Mouse (Mus musculus) CD4-positive helper T cell, adult 2 months (primary cell): ENCODE results near the gene Cacna1a.

Experiments used
- DNase-seq: peaks from one replicate; pipeline ENCODE4 v3.0.0-alpha.2; 2012; ENCODE audit warnings: low read depth, missing footprints, low spot score

Gene Cacna1a

DNA sequence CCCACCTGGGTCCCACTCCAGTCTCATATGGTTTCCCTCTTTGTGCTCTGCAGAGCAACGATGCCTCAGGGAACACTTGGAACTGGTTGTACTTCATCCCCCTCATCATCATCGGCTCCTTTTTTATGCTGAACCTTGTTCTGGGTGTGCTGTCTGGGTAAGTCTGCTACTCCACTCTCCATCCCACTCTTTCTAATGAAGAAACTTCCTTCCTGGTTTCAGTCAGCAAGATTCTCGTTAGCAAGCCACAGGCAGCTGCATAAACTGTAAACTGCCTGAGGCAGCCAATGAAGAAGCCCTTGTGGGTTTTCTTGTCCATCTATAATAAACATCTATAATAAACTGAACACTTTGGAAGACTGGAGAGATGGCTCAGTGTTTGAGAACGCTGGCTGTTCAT, 145.1 kb downstream of the Cacna1a start:
- DNase-seq: no peak

DNA sequence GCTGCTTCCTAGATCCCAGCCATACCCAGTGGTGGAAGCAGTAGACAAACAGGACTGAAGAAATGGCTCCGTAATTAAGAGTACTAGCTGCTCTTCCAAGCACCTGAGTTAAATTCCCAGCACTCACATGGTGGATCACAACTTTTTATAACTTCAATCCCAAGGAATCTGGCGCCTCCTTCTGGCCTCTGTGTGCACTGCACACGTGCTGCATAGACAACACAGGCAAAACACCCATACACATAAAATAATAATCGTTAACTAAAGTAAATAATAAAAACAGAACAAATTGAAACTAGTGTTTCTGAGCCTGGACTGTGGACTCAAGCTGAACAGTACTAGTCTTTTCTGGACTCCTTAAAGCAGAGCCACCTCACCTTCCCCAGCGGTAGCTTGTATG, 148.7 kb downstream of the Cacna1a start:
- no peak for DNase-seq

DNA sequence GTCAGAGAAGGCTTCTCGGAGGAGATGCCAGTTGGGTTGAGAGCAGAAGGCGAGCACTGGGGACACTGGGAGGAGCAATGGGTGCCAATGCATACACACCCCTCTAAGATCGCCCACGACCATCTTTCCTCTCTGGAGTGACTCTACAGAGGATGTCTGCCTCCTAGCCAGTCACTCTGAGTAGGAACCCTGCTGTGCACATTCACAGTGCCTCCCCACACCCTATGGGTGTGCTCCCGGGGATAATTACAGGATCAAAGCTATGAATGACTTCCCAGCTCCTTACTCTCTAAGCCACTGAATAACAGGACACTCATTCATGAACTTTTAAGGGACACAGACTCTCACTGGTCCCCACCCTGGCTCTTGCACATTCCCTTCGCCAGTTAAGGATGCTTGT, 151.1 kb downstream of the Cacna1a start:
- DNase-seq: no peak

DNA sequence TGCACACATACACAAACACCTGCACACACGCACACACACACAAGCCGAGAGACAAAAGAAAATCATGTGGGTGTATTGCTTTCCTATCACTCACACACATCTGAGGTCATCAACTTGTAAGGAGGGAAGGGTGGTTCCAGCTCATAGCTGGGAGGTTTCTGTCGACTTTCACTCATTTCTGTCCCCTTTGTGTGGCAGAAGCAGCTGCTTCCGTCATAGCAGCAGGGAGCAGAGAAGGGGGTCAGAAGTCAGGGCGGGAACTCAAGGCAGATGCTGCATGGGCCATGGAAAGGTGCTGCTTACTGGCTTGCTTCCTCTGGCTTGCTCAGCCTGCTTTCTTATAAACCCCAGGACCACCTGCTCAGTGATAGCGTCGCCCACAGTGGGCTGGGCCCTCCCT, 154.2 kb downstream of the Cacna1a start:
- DNase-seq: no peak

DNA sequence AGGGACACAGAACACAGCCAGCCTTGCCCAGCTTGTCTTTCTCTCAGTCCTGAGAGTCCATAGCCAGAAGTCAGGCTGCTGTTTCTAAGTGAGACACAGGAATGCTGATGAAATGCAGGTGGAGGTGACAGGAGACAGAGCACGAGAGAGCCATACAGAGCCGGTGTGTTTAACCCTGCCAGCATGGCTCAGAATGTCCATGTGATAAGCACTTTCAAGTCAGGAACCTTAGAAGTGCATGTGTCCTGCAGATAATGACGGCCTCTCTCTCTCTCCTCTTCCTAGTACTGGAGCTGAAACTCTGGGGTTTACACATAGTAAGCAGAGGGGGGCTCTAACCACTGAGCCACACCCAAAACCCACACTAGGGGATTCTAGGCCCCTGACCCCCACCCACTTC, 157.3 kb downstream of the Cacna1a start:
- no peak for DNase-seq

DNA sequence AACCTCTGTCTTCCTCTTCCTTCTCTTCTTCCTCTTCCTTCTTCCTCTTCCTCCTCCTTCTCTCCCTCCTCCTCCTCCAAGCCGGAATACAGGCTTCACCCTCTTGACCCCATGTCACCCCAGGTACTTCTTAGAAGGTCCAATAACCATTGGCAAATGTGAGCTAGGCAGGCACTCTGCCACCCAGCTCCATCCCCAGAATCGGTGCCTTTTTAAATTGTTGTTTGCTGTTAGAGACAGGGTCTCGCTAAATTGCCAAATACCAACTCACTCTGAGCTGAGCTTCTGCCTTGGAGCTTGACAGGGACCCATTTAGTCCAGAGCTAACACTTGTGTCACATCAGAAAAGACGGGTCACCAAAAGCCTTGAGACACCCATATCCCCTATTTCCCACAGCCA, 164.2 kb downstream of the Cacna1a start:
- DNase-seq: no peak

DNA sequence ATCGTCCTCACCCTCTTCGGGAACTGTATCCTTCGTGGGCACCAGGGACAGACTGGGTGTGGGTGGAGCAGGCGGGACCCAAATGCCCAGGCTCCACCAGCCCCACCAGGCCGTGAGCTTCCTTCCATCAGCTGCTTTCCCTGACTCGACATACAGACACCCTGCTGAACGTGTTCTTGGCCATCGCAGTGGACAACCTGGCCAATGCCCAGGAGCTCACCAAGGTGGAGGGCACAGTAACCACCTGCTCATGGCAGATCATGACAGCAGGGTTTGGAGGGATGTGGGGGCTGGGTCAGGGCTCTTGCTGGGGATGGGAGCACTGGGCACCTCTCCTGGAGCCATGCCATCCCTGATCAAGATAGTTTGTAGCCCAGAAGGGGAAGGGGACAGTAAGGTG, 164.9 kb downstream of the Cacna1a start:
- DNase-seq: no peak

DNA sequence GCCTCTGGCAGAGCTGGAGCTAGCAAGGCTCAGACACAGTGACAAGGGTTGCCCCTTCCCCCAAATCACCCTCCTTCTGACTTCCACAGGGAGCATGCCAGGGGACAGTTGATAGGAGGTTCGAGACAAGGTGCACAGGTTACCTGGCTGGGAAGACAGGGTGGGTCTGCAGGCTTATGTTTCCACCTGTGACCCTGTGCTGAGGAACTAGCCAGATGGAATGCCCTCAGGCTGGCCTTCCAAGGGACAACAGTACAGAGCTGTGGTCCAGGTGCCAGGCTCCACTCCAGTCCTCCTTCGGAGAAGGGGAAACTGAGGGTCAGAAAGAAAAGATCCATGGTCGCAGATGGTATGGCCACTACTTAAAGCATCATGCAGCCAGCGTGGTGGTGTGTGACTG, 165.4 kb downstream of the Cacna1a start:
- DNase-seq: no peak

DNA sequence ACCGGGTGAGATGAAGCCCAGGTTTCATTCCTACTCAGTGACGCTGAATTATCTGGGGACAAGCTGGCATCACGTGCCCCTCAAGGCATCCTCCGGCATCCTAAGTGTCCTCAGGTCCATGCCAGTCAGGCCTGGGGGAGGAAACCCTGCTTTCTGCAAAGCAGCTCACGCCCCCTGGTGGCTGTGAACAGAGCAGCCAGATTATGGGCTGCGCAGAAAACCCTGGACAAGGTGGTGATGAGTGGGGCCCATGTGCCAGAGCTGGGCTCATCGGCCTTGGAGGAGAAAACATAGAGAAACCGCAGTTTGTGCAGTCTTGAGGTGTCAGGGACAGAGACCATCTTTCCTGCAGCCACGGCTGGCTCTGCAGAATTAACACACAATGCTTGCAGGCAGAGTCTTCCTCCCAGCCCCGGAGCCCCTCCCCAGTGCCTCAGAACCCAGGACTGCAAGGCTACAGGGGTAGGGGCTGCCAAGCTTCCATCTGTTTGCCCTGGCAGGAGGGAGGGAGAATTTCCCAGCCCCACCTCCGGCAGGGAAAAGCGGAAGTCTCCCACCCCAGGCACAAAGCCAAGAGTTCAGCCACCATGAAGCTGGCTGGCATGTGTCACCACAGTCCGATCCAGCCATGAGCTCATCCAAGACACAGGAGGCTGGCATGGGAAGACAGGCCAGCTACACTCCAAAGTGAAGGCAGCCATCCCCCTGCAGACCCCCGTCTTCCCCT, 166.2 kb downstream of the Cacna1a start:
- DNase-seq: peak; percentile 39

DNA sequence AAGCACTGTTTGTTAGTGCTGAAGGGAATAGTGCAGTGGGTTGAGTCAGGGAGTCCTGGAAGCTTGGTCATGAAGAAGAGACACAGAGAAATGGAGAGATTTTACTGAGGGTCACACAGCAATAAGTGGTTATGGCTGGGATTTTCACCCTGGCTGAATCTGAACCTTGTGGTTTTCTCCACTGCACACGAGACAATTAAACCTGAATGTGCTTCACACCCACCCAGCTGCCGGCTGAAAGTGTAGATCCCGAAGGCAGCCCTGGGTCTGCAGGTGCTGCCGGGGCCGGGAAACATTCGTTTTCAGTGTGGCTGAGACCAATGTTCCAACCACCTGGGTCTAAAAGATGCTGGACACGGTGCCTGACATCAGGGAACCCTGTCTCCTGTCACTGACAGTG, 167.0 kb downstream of the Cacna1a start:
- DNase-seq: no peak

DNA sequence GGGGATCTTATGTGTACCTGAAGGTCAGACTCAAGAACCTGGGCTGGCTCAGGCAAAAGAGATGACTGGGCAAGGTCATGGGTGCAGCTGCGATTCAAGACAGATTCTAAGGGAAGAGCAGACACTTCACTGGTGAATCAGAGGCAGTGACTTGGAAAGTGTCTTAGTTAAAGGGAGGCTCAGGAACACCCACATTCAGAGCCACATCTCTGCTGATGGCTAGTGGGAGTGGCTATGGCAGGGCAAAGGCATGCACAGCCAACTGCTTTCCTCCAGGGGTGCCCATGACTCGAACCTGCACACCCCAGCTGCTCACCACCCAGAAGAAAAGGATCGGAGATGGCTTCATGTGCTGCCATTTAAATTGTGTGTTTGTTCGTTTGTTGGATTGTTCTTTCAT, 169.7 kb downstream of the Cacna1a start:
- DNase-seq: no peak

DNA sequence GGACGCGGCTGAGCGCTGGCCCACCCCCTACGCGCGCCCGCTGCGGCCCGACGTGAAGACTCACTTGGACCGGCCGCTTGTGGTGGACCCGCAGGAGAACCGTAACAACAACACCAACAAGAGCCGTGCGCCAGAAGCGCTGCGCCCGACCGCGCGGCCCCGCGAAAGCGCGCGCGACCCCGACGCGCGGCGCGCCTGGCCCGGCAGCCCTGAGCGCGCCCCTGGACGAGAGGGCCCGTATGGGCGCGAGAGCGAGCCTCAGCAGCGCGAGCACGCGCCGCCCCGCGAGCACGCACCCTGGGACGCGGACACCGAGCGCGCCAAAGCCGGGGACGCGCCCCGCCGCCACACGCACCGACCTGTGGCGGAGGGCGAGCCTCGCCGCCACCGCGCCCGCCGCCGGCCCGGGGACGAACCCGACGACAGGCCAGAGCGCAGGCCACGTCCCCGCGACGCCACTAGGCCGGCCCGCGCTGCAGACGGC, 170.9 kb downstream of the Cacna1a start:
- DNase-seq: no peak

DNA sequence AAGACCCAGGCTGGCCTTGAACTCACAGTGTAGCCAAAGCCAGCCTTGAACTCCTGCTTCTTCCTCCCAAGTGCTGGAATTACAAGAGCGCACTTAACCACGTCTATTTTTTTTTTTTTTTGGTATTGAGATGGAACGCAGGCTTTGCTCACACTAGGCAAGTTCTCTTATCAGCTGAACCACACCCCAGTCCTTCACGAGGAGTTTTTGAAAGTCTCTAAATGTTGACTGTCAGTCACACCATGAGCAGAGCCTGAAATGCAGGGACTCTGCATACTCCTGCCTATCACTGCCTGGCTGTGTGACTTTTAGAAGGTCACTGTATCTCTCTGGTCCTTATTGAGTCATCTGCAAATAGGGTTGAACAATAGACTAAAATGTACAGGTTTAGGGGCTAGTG, 173.5 kb downstream of the Cacna1a start:
- no peak for DNase-seq

DNA sequence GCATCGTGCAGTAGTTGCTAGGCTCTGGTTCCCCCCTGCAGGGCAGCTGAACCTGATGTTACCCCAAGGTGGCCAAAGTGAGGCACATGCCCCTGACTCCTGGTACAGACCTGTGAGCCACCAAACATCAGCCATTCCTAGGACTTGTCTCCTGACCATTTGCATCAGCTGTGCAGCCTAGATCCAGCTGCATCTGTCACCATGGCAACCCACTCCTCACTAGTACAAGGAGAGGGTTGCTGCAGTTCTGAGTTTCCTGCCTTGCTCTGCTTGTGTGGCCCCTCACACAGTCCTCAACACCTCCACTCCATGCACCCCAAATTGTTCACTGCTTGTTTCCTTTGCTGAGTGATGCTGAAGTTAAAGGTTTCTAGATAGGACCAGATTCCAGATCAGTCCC, 175.8 kb downstream of the Cacna1a start:
- DNase-seq: no peak

DNA sequence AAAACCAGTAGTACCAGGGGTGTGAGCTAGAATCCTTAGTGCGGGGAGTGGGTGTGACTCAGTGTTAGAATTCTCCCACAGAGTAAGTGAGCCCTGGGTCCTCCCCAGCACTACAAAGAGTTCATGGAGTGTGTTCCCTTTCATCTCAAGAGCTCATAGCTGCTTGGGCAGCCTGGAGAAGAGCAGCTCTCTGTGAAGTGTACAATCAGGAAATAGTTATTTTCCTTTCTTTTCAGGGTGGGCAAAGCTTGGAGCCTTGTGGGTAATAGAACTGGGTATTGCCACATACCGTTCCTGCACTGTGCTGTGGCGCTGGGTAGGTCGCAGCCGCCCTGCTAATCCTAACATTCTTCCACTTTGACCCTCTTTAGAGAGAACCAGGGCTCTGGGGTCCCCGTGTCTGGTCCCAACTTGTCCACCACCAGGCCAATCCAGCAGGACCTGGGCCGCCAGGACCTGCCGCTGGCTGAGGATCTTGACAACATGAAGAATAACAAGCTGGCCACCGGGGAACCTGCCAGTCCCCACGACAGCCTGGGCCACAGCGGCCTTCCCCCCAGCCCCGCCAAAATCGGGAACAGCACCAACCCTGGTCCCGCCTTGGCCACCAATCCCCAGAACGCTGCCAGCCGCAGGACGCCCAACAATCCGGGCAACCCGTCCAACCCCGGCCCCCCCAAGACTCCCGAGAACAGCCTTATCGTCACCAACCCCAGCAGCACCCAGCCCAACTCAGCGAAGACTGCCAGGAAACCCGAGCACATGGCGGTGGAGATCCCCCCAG, 177.5 kb downstream of the Cacna1a start:
- no peak for DNase-seq

DNA sequence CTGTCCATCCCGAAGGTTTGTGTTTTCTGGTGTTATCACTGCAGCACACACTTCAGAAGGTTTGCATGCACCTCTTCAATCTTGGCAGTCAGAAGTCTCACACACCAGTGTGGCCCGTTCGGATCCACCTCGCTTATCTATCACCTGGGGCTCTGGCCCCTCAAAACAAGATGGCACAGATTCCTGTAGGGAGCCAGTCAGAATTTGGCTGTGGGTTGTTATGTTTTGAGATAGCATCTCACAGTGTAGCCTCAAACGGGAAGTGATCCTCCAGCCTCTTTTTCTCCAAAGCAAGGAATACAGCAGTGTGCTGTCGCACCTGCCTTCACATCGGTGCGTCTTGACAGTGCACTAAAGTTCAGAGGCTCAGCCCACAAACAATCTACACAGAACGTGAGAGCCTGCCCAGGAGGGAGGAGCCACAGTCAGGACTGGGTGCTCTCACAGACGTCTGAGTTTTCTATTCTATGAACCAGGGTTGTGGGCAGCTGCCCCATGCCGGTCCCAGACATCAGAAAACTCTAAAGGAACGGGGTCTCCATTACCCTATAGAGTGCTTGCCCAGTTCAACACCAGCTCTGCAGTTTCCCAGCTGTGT, 178.7 kb downstream of the Cacna1a start:
- DNase-seq: no peak

DNA sequence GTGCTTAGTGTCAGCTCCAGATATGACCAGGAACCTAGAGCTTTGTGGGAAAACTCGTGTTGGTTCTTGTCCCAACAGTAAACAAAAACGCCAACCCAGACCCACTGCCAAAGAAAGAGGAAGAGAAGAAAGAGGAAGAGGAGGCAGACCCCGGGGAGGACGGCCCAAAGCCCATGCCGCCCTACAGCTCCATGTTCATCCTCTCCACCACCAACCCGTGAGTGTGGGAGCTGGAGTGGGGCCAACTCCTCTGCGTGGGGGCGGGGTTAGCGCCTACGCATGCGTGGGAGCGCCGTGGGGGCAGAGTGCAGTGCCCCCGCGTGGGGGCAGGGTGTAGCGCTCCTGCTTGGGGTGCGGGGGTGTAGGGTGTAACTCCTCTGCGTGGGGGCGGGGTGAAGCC, 179.3 kb downstream of the Cacna1a start:
- DNase-seq: peak; percentile 37

DNA sequence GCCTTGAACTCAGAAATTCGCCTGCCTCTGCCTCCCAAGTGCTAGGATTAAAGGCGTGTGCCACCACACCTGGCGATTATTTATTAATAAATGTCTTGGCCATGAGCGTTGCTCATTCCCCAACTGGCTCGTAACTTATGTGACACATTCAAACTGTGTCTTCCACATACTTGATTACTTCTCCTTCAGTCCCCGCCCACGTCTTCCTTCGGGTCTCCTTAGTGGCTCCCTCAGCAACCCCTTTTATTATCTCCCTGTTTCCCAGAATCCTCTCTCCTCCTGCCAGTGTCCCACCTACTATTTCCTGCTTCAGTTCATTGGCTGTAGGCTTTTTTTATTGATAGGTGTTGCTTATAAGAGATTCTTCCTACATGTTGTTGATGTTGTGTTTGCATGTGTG, 180.5 kb downstream of the Cacna1a start:
- DNase-seq: no peak

DNA sequence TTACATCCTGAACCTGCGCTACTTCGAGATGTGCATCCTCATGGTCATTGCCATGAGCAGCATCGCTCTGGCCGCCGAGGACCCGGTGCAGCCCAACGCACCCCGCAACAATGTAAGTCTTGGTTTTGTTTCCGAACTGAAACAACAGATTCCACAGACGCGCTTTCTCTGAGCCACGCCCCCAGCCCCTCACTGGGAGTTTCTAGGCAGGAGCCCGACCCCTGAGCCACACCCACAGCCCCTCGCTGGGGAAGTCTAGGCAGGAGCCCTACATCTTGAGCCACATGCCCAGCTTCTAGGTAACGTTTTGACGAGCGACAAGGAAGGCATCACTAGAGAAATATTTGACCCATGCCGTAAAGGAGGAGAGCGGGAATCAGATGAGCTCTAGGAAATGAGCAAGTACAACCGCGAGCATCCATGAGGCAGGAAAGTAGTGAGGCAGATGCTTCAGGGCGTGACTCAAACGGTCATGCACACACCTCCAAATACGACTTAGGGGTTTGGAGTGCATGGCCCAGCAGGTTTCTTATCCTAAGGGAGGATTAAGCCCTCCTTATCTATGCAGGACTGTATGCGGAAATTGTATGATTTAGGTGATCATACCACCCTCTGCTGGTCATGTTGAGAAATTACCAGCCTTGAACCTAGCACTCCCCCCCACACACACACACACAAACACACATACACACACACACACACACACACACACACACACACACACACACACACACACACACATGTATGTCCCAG, 181.9 kb downstream of the Cacna1a start:
- DNase-seq: no peak

DNA sequence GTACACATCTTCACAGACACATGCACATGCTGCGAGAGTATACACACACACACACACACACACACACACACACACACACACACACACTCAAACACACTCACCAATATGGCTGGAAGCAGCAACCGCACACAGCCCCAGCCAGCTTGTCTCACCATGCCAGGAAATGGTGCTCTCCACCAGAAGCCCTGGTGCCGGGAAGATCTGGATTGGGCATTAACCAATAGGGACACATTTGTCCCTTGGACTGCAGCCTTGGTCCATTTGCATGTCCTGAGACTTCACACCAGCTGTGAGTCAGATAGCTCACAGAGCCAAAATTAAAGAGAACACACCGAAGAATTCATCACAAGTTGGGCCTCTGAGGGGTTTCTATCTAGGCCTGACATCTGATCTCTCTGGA, 189.2 kb downstream of the Cacna1a start:
- no peak for DNase-seq

DNA sequence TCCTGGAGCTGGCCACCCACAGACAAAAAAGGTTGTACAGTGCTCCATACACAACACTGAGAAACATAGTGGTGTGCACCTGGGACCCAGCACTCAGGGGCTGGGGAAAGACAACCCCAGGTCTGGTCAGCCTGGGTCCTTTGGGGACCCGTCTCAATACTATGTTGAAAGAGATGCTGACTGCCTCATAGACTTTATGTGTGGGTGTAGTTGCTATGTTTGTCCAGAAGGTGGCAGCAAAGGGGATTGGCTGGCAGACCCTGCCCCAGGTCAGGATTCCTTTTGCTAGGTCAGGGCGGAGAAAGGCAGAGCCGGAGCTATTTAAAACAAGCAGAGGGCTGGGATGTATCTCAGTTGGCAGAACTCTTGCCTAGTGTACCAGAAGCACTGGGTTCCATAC, 191.4 kb downstream of the Cacna1a start:
- DNase-seq: peak; percentile 38

DNA sequence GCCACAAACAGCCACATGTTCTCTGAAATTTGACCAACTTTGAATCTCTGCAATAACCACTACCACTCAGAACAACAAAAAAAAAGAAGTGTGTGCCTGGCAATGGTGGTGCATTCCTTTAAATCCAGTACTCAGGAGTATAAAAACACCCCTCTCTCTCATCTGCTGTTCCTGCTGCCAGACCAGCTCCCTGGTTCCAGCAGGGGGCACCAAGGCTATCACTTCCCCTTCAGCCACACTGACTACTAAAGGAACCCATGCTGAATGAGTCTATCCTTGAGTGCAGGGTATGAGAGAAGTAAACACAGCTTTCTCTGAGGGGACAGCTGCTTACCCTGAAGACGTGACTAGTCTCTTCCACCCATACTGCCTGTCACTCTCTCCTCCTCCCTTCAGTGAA, 197.1 kb downstream of the Cacna1a start:
- DNase-seq: no peak
